Mouse (Mus musculus): ENCODE data around the gene Calhm2.

DNA sequence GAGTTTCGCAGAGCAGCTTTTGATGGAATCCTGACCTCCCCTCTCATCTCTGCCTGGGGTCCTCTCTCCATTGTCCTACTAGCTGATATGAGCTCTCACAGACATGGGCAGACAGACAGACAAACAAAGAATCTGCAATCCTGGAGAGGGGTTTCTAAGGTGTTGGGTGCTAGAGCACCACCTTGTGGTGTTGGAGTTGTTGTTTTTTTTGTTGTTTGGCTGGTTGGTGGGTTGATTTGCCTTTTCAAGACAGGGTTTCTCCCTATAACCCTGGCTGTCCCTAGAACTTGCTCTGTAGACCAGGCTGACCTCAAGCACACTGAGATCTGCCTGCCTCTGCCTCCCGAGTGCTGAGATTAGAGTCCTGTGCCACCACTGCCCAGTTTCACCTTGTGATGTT lies 37.4 kb upstream of the Calhm2 start:
- no peak for TF ChIP-seq POLR2A (IDR thresholded peaks at IDR 0.05; ENCODE audit: insufficient read length, low read depth)
- TF ChIP-seq USF1 (IDR thresholded peaks at IDR 0.05; ENCODE audit: low read depth): no peak
- TF ChIP-seq SRF (IDR thresholded peaks at IDR 0.05; ENCODE audit: control insufficient read depth, insufficient read length, low read depth): no peak
